Mouse (Mus musculus): Measurements from ENCODE around the gene Sncg. TPM values are rescaled to one million over a fixed set of nuclear protein-coding genes. Genes with fewer than 3 reads are reported as not detected.

Gene Sncg
- polyA plus RNA-seq, 1 experiment from 2014 or later: 31.3 TPM

- H3K27ac ChIP-seq (ENCODE audit: low read length): no peak overlapping the region
- no peaks in the 10 kb centered on the region for H3K27me3 ChIP-seq (ENCODE audit: control insufficient read depth, insufficient read depth, low read length)
- peaks cover 7% of the 10 kb centered on the region; the same call in 1 of the 2 replicates for H3K36me3 ChIP-seq (ENCODE audit: control insufficient read depth, insufficient read depth, low read length)
- WGBS: 90% methylated on average over 3 of the region's 3 CpGs
- H3K4me1 ChIP-seq (ENCODE audit: control insufficient read depth, insufficient read depth, low read length): no peaks in the 10 kb centered on the region
- H3K4me3 ChIP-seq (replicated peaks; ENCODE audit: low read length): no peak overlapping the region
- ATAC-seq (ENCODE audit: insufficient read depth, low FRiP score): no peak
- no peak overlapping the region for H3K9ac ChIP-seq (ENCODE audit: low read length)
- H3K4me2 ChIP-seq (ENCODE audit: low read depth, low read length): no peak overlapping the region
- no peaks in the 10 kb centered on the region for H3K9me3 ChIP-seq (replicated peaks; ENCODE audit: control insufficient read depth, low read length)
These were observed 25.4 kb upstream of the Sncg start for GRCm38 (mm10) chr14:34400021-34400420.

GRCm38 (mm10) chr14:34399301-34399700 is 24.7 kb upstream of the Sncg start:
- Histone ChIP-seq H3K27me3 (ENCODE audit: control insufficient read depth, insufficient read depth, low read length) (no peaks in the 10 kb centered on the region), H3K27ac (ENCODE audit: low read length) (no peak overlapping the region), H3K9ac (ENCODE audit: low read length) (no peak overlapping the region), H3K4me2 (ENCODE audit: low read depth, low read length) (no peak overlapping the region), H3K4me3 (replicated peaks; ENCODE audit: low read length) (no peak overlapping the region), H3K4me1 (ENCODE audit: control insufficient read depth, insufficient read depth, low read length) (no peaks in the 10 kb centered on the region), H3K36me3 (ENCODE audit: control insufficient read depth, insufficient read depth, low read length) (peaks cover 5% of the 10 kb centered on the region; the same call in 1 of the 2 replicates), H3K9me3 (replicated peaks; ENCODE audit: control insufficient read depth, low read length) (no peaks in the 10 kb centered on the region)
- 92% methylated on average over 6 of the region's 6 CpGs for WGBS
- ATAC-seq (ENCODE audit: insufficient read depth, low FRiP score): no peak

GRCm38 (mm10) chr14:34398901-34399300 is 24.3 kb upstream of the Sncg start:
- Histone ChIP-seq H3K27me3 (ENCODE audit: control insufficient read depth, insufficient read depth, low read length) (no peaks in the 10 kb centered on the region), H3K4me3 (replicated peaks; ENCODE audit: low read length) (no peak overlapping the region), H3K36me3 (ENCODE audit: control insufficient read depth, insufficient read depth, low read length) (peaks cover 5% of the 10 kb centered on the region; the same call in 1 of the 2 replicates), H3K9ac (ENCODE audit: low read length) (no peak overlapping the region), H3K4me1 (ENCODE audit: control insufficient read depth, insufficient read depth, low read length) (no peaks in the 10 kb centered on the region), H3K9me3 (replicated peaks; ENCODE audit: control insufficient read depth, low read length) (no peaks in the 10 kb centered on the region), H3K27ac (ENCODE audit: low read length) (no peak overlapping the region), H3K4me2 (ENCODE audit: low read depth, low read length) (no peak overlapping the region)
- 86% methylated on average over 21 of the region's 21 CpGs for WGBS
- ATAC-seq (ENCODE audit: insufficient read depth, low FRiP score): no peak

- Histone ChIP-seq H3K9me3 (replicated peaks; ENCODE audit: control insufficient read depth, low read length) (no peaks in the 10 kb centered on the region), H3K9ac (ENCODE audit: low read length) (no peak overlapping the region), H3K4me1 (ENCODE audit: control insufficient read depth, insufficient read depth, low read length) (no peaks in the 10 kb centered on the region), H3K4me3 (replicated peaks; ENCODE audit: low read length) (no peak overlapping the region), H3K36me3 (ENCODE audit: control insufficient read depth, insufficient read depth, low read length) (peaks cover 2% of the 10 kb centered on the region; the same call in 1 of the 2 replicates), H3K4me2 (ENCODE audit: low read depth, low read length) (no peak overlapping the region), H3K27ac (ENCODE audit: low read length) (no peak overlapping the region), H3K27me3 (ENCODE audit: control insufficient read depth, insufficient read depth, low read length) (no peaks in the 10 kb centered on the region)
- no peak for ATAC-seq (ENCODE audit: insufficient read depth, low FRiP score)
- 92% methylated on average over 5 of the region's 5 CpGs for WGBS
These were observed 23.3 kb upstream of the Sncg start for GRCm38 (mm10) chr14:34397871-34398270.

GRCm38 (mm10) chr14:34393295-34393694 is 18.7 kb upstream of the Sncg start:
- H3K27me3 ChIP-seq (ENCODE audit: control insufficient read depth, insufficient read depth, low read length): no peaks in the 10 kb centered on the region
- 70% methylated on average over 4 of the region's 4 CpGs for WGBS
- no peak for ATAC-seq (ENCODE audit: insufficient read depth, low FRiP score)

GRCm38 (mm10) chr14:34382921-34383704 is 8.5 kb upstream of the Sncg start:
- ATAC-seq (ENCODE audit: insufficient read depth, low FRiP score): no peak

More at GRCm38 (mm10) chr14:34393295-34393694, 18.7 kb upstream of the Sncg start:
- H3K36me3 ChIP-seq (ENCODE audit: control insufficient read depth, insufficient read depth, low read length): no peaks in the 10 kb centered on the region
- H3K27ac ChIP-seq (ENCODE audit: low read length): no peak overlapping the region
- H3K4me2 ChIP-seq (ENCODE audit: low read depth, low read length): no peak overlapping the region
- H3K4me1 ChIP-seq (ENCODE audit: control insufficient read depth, insufficient read depth, low read length): no peaks in the 10 kb centered on the region
- no peak overlapping the region for H3K9ac ChIP-seq (ENCODE audit: low read length)
- no peaks in the 10 kb centered on the region for H3K9me3 ChIP-seq (replicated peaks; ENCODE audit: control insufficient read depth, low read length)
- H3K4me3 ChIP-seq (replicated peaks; ENCODE audit: low read length): no peak overlapping the region

GRCm38 (mm10) chr14:34378560-34379331 is 4.2 kb upstream of the Sncg start:
- no peaks in the 10 kb centered on the region for H3K9me3 ChIP-seq (replicated peaks; ENCODE audit: control insufficient read depth, low read length)
- peak overlapping the region; percentile 17; the same call in 1 of the 2 replicates for H3K9ac ChIP-seq (ENCODE audit: low read length)
- no peaks in the 10 kb centered on the region for H3K36me3 ChIP-seq (ENCODE audit: control insufficient read depth, insufficient read depth, low read length)
- H3K27me3 ChIP-seq (ENCODE audit: control insufficient read depth, insufficient read depth, low read length): no peaks in the 10 kb centered on the region
- no peak overlapping the region for H3K4me2 ChIP-seq (ENCODE audit: low read depth, low read length)
- WGBS: 36% methylated on average over 11 of the region's 11 CpGs
- H3K27ac ChIP-seq (ENCODE audit: low read length): peak overlapping the region; percentile 79
- peak; percentile 51 for ATAC-seq (ENCODE audit: insufficient read depth, low FRiP score)
- no peak overlapping the region for H3K4me3 ChIP-seq (replicated peaks; ENCODE audit: low read length)
- H3K4me1 ChIP-seq (ENCODE audit: control insufficient read depth, insufficient read depth, low read length): peaks cover 21% of the 10 kb centered on the region

More at GRCm38 (mm10) chr14:34382921-34383704, 8.5 kb upstream of the Sncg start:
- no peak overlapping the region for H3K4me3 ChIP-seq (replicated peaks; ENCODE audit: low read length)
- WGBS: 92% methylated on average over 9 of the region's 9 CpGs
- H3K36me3 ChIP-seq (ENCODE audit: control insufficient read depth, insufficient read depth, low read length): no peaks in the 10 kb centered on the region
- H3K9ac ChIP-seq (ENCODE audit: low read length): no peak overlapping the region
- H3K27me3 ChIP-seq (ENCODE audit: control insufficient read depth, insufficient read depth, low read length): no peaks in the 10 kb centered on the region
- peaks cover 9% of the 10 kb centered on the region for H3K4me1 ChIP-seq (ENCODE audit: control insufficient read depth, insufficient read depth, low read length)
- H3K9me3 ChIP-seq (replicated peaks; ENCODE audit: control insufficient read depth, low read length): no peaks in the 10 kb centered on the region
- H3K4me2 ChIP-seq (ENCODE audit: low read depth, low read length): no peak overlapping the region
- H3K27ac ChIP-seq (ENCODE audit: low read length): no peak overlapping the region

- peak overlapping the region; percentile 5; the same call in 1 of the 2 replicates for H3K4me2 ChIP-seq (ENCODE audit: low read depth, low read length)
- no peak overlapping the region for H3K4me3 ChIP-seq (replicated peaks; ENCODE audit: low read length)
- WGBS: 69% methylated on average over 4 of the region's 4 CpGs
- H3K9me3 ChIP-seq (replicated peaks; ENCODE audit: control insufficient read depth, low read length): no peaks in the 10 kb centered on the region
- H3K4me1 ChIP-seq (ENCODE audit: control insufficient read depth, insufficient read depth, low read length): peaks cover 21% of the 10 kb centered on the region
- no peak overlapping the region for H3K27ac ChIP-seq (ENCODE audit: low read length)
- ATAC-seq (ENCODE audit: insufficient read depth, low FRiP score): no peak
- no peak overlapping the region for H3K9ac ChIP-seq (ENCODE audit: low read length)
- no peaks in the 10 kb centered on the region for H3K27me3 ChIP-seq (ENCODE audit: control insufficient read depth, insufficient read depth, low read length)
- H3K36me3 ChIP-seq (ENCODE audit: control insufficient read depth, insufficient read depth, low read length): no peaks in the 10 kb centered on the region
These were observed 2.5 kb upstream of the Sncg start for GRCm38 (mm10) chr14:34377121-34377520.

GRCm38 (mm10) chr14:34375941-34376340 is 1.4 kb upstream of the Sncg start:
- Histone ChIP-seq H3K27ac (ENCODE audit: low read length) (no peak overlapping the region), H3K36me3 (ENCODE audit: control insufficient read depth, insufficient read depth, low read length) (no peaks in the 10 kb centered on the region), H3K4me1 (ENCODE audit: control insufficient read depth, insufficient read depth, low read length) (peaks cover 21% of the 10 kb centered on the region), H3K9ac (ENCODE audit: low read length) (peak overlapping the region; percentile 39; the same call in 1 of the 2 replicates), H3K9me3 (replicated peaks; ENCODE audit: control insufficient read depth, low read length) (no peaks in the 10 kb centered on the region), H3K4me3 (replicated peaks; ENCODE audit: low read length) (peak overlapping the region; percentile 25), H3K4me2 (ENCODE audit: low read depth, low read length) (peak overlapping the region; percentile 17; the same call in 1 of the 2 replicates), H3K27me3 (ENCODE audit: control insufficient read depth, insufficient read depth, low read length) (no peaks in the 10 kb centered on the region)
- ATAC-seq (ENCODE audit: insufficient read depth, low FRiP score): no peak
- 79% methylated on average over 5 of the region's 5 CpGs for WGBS
